Mouse (Mus musculus) ES-Bruce4 (cell line): ENCODE data around the gene Ints11. TPM values are rescaled to one million over a fixed set of nuclear protein-coding genes. Genes with fewer than 3 reads are reported as not detected.

Source experiments
- H3K27ac ChIP-seq: 2 replicates; pipeline ENCODE4 v1.5.1; 2012; ENCODE audit warnings: low read length, inconsistent platforms; ENCODE audit not compliant: insufficient read depth
- H3K27me3 ChIP-seq: 2 replicates; pipeline ENCODE4 v1.6.1; 2012; ENCODE audit warnings: mild to moderate bottlenecking, low read length, inconsistent platforms; ENCODE audit not compliant: control insufficient read depth, poor library complexity, insufficient read depth, severe bottlenecking
- H3K36me3 ChIP-seq: 2 replicates; pipeline ENCODE4 v1.6.1; 2012; ENCODE audit warnings: inconsistent platforms, mild to moderate bottlenecking, low read length, moderate library complexity; ENCODE audit not compliant: control insufficient read depth, poor library complexity, insufficient read depth, severe bottlenecking
- H3K4me1 ChIP-seq: one replicate; pipeline ENCODE4 v1.8.1; 2011; ENCODE audit warnings: low read length; ENCODE audit not compliant: control insufficient read depth, insufficient read depth
- H3K4me3 ChIP-seq: 2 replicates; pipeline ENCODE4 v1.5.1; 2011; ENCODE audit warnings: low read depth, mild to moderate bottlenecking, low read length
- H3K9ac ChIP-seq: 2 replicates; pipeline ENCODE4 v1.6.1; 2012; ENCODE audit warnings: low read depth, mild to moderate bottlenecking, inconsistent platforms; ENCODE audit not compliant: poor library complexity, severe bottlenecking
- H3K9me3 ChIP-seq: replicated peaks from 2 replicates; pipeline ENCODE4 v1.6.1; 2012; ENCODE audit warnings: mild to moderate bottlenecking, low read length, inconsistent platforms; ENCODE audit not compliant: control insufficient read depth, poor library complexity, insufficient read depth, severe bottlenecking
- CTCF ChIP-seq: IDR thresholded peaks from one replicate; pipeline ENCODE4 v1.8.1; 2011; ENCODE audit warnings: low read depth, low read length
- EP300 ChIP-seq: IDR thresholded peaks from 2 replicates; pipeline ENCODE4 v1.6.1; 2011; ENCODE audit warnings: low read depth, low read length; ENCODE audit not compliant: insufficient read depth
- POLR2A ChIP-seq: IDR thresholded peaks from one replicate; pipeline ENCODE4 v1.8.1; 2011; ENCODE audit warnings: low read length; ENCODE audit not compliant: insufficient read depth
- polyA plus RNA-seq: library from polyadenylated mRNA; stranded (reverse); fragments of >200 nt; gene quantifications from 2 replicates; pipeline ENCODE4 v1.2.4, GENCODE M21; 2011; ENCODE audit warnings: low read depth; ENCODE audit not compliant: missing spikeins, insufficient read depth, insufficient read length

The Ints11 gene
- polyA plus RNA-seq, 1 experiment, result 43.3 TPM

DNA sequence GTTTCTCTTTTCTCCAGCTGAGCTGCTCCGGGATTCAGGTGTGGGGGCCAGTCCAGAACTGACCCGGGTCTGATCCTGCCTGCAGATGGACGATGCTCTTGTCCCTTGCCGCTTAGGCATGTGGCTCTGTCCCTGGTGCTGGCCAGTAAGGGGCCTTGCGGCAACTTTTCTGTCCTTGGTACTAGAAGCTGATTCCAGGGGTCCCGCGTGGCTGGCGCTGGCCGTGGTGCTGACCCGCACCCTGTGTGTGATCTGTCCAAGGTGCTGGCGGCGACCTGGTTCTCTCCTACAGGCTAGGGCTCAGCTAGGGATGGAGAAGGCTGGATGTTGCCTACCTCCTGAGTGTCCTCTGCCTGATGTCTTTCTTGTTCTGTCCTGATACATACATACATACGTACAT lies 10.0 kb upstream of the Ints11 start:
- Histone ChIP-seq H3K9me3 (no peaks in the 10 kb centered on the region), H3K4me3 (no peak overlapping the region), H3K36me3 (no peaks in the 10 kb centered on the region), H3K27ac (no peak overlapping the region), H3K27me3 (no peaks in the 10 kb centered on the region), H3K4me1 (no peaks in the 10 kb centered on the region), H3K9ac (no peak overlapping the region)
- TF ChIP-seq CTCF, result no peak
- TF ChIP-seq EP300, result peak; percentile 77; the same call in 1 of the 2 replicates
- TF ChIP-seq POLR2A, result no peak

GRCm38 (mm10) chr4:155861787-155862186 lies 7.6 kb upstream of the Ints11 start:
- Histone ChIP-seq H3K36me3 (no peaks in the 10 kb centered on the region), H3K4me1 (no peaks in the 10 kb centered on the region), H3K9me3 (no peaks in the 10 kb centered on the region), H3K4me3 (no peak overlapping the region), H3K27ac (no peak overlapping the region), H3K27me3 (no peaks in the 10 kb centered on the region), H3K9ac (no peak overlapping the region)
- TF ChIP-seq EP300 (no peak), CTCF (no peak), POLR2A (no peak)

DNA sequence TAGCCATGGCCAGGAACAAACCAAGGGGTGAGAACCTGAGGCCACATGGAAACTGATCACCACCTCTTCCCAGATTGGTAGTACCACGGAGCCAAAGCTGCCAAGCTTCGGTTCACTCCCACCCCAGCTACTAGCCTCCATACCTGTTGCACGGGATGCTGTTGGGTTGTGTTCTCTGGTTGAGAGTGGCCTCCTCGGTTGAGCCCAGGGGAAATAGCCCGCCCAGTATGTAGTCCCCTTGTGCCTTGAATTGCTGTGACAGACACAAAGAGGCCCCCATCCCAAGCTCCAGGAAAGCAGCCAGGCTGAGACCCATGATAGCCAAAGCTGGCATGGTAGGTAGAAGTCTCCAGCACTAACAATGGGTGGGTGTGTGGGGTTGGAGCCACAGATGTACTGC lies 6.3 kb upstream of the Ints11 start, which contains the start of gene Tas1r3:
Gene Tas1r3 (minus strand): TSS at position 362 of the 400 bp plus-strand sequence.
- H3K4me3 ChIP-seq, result no peak within 1 kb of the TSS
- H3K36me3 ChIP-seq, result no peaks in the 10 kb centered on the region
- H3K27ac ChIP-seq, result no peak within 1 kb of the TSS
- TF ChIP-seq POLR2A (no peak), EP300 (no peak), CTCF (no peak)
- no peaks in the 10 kb centered on the region for H3K4me1 ChIP-seq
- H3K9ac ChIP-seq, result no peak within 1 kb of the TSS
- no peaks in the 10 kb centered on the region for H3K27me3 ChIP-seq
- H3K9me3 ChIP-seq, result no peaks in the 10 kb centered on the region

DNA sequence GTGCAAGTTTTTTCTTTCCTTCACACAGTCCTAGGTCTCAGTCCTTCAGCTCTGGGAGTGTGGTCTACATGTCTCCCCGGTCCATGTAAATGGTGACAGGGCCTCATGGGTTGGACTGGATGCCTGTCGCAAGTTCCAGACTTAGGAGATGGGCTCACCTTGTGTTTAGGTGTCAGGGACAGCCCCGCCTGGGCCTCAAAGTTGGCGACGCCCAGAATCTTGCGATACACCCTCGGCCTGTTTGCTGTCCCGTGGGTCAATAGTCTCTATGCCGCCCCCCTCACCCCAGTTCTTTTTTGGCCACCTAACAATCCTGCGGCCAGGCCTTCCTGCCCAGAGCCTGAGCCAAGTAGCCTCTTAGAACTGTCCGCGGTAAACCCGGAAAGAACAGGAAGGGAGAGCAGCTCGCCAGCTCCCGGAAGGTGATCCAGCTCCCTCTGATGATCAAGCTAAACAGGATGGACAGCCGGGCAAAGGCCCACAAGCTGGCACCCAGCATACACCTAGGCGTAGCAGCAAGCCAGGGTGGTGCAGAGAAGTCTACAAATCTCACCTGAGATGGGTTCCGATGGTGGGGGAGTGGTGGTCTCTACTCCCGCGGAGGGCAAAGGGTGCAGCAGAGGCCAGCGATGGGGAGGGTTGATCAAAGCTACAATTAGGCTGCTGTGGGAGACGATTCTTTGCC lies 590 bp upstream of the Ints11 start:
- TF ChIP-seq POLR2A, result no peak
- no peak for TF ChIP-seq CTCF
- no peak for TF ChIP-seq EP300
- Histone ChIP-seq H3K9ac (peak overlapping the region; percentile 68), H3K9me3 (no peaks in the 10 kb centered on the region), H3K27me3 (no peaks in the 10 kb centered on the region), H3K27ac (no peak overlapping the region), H3K36me3 (peaks cover 12% of the 10 kb centered on the region), H3K4me3 (peak overlapping the region; percentile 95), H3K4me1 (no peaks in the 10 kb centered on the region)

GRCm38 (mm10) chr4:155871404-155871803 lies 2.1 kb downstream of the Ints11 start:
- Histone ChIP-seq H3K27ac (no peak overlapping the region), H3K27me3 (no peaks in the 10 kb centered on the region), H3K9ac (no peak overlapping the region), H3K9me3 (no peaks in the 10 kb centered on the region), H3K4me3 (no peak overlapping the region), H3K4me1 (no peaks in the 10 kb centered on the region), H3K36me3 (peaks cover 25% of the 10 kb centered on the region)
- no peak for TF ChIP-seq EP300
- no peak for TF ChIP-seq CTCF
- TF ChIP-seq POLR2A, result no peak

- H3K36me3 ChIP-seq, result peaks cover 35% of the 10 kb centered on the region
- no peak overlapping the region for H3K27ac ChIP-seq
- no peaks in the 10 kb centered on the region for H3K4me1 ChIP-seq
- no peaks in the 10 kb centered on the region for H3K9me3 ChIP-seq
- TF ChIP-seq POLR2A, result no peak
- no peak for TF ChIP-seq CTCF
- TF ChIP-seq EP300, result no peak
- no peak overlapping the region for H3K4me3 ChIP-seq
- no peaks in the 10 kb centered on the region for H3K27me3 ChIP-seq
- no peak overlapping the region for H3K9ac ChIP-seq
These were observed 14.2 kb downstream of the Ints11 start for GRCm38 (mm10) chr4:155883587-155883986.
